Mouse (Mus musculus) cortical plate, adult 2 months (tissue): ENCODE measurements around the gene Cpne5.

ENCODE experiments used
- CTCF ChIP-seq: fragments of 200-500 bp; IDR thresholded peaks from 2 replicates; pipeline ENCODE4 v1.5.1; 2011; ENCODE audit warnings: mild to moderate bottlenecking, control low read depth, low read length; ENCODE audit not compliant: insufficient read depth; ENCODE audit errors: extremely low read depth
- POLR2A ChIP-seq: fragments of 200-500 bp; IDR thresholded peaks from 2 replicates; pipeline ENCODE4 v1.6.1; 2011; ENCODE audit warnings: mild to moderate bottlenecking, low read length, control low read depth; ENCODE audit not compliant: insufficient read depth; ENCODE audit errors: extremely low read depth

GRCm38 (mm10) chr17:29281541-29281940, 43.6 kb upstream of the Cpne5 start:
- TF ChIP-seq CTCF, result no peak
- no peak for TF ChIP-seq POLR2A
